8 mouse cellular contexts compared by ENCODE assay signal in the genomic region with DNA sequence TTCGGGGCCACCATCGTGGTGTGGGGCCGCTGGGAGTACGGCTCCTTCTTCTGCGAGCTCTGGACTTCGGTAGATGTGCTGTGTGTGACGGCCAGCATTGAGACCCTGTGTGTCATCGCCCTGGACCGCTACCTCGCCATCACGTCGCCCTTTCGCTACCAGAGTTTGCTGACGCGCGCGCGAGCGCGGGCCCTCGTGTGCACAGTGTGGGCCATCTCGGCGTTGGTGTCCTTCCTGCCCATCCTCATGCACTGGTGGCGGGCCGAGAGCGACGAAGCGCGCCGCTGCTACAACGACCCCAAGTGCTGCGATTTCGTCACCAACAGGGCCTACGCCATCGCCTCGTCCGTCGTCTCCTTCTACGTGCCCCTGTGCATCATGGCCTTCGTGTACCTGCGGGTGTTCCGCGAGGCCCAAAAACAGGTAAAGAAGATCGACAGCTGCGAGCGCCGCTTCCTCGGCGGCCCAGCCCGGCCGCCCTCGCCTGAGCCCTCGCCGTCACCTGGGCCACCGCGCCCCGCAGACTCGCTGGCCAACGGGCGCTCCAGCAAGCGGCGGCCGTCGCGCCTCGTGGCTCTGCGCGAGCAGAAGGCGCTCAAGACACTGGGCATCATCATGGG. TPM values are rescaled to one million over a fixed set of nuclear protein-coding genes. Genes with fewer than 3 reads are reported as not detected.
DNase-seq lines count a peak whose midpoint lies in the region; ATAC-seq and TF ChIP-seq lines count a peak whose summit lies in the region.

No protein-coding gene starts in this region.

- DNase-seq in adrenal gland, adult 2 months: peak; percentile 27
- no peak for DNase-seq in adrenal gland, postnatal 4 days (ENCODE audit: low spot score in 2 of 2)
- DNase-seq in forebrain, embryonic 11.5 days (ENCODE audit: low spot score): peak; percentile 67
- DNase-seq in hindbrain, postnatal 0 days (ENCODE audit: low spot score): peak; percentile 57
- peak; percentile 55 for DNase-seq in neural tube, embryonic 11.5 days (ENCODE audit: low spot score)
- no peak for DNase-seq in testis, postnatal 14 days (ENCODE audit: low spot score)

- H3K9me3 ChIP-seq in E14TG2a.4 (ENCODE audit: low read length): no peaks in the 10 kb centered on the region
- H3K9me3 ChIP-seq in forebrain, embryonic 11.5 days (ENCODE audit: control insufficient read depth, low read length): no peaks in the 10 kb centered on the region
- H3K9me3 ChIP-seq in hindbrain, postnatal 0 days (ENCODE audit: low read length): no peaks in the 10 kb centered on the region
- no peaks in the 10 kb centered on the region for H3K9me3 ChIP-seq in liver, embryonic 12.5 days (replicated peaks)
- H3K9me3 ChIP-seq in neural tube, embryonic 11.5 days (ENCODE audit: control insufficient read depth, low read length): no peaks in the 10 kb centered on the region

- H3K4me3 ChIP-seq in E14TG2a.4 (replicated peaks; ENCODE audit: low read length): peak overlapping the region; percentile 76
- H3K4me3 ChIP-seq in forebrain, embryonic 11.5 days (ENCODE audit: low read depth, low read length): peak overlapping the region; percentile 44
- H3K4me3 ChIP-seq in hindbrain, postnatal 0 days (ENCODE audit: low read length): peak overlapping the region; percentile 62
- peak overlapping the region; percentile 47 for H3K4me3 ChIP-seq in liver, embryonic 12.5 days
- H3K4me3 ChIP-seq in neural tube, embryonic 11.5 days (ENCODE audit: low read depth, low read length): peak overlapping the region; percentile 40

- H3K4me2 ChIP-seq in forebrain, embryonic 11.5 days (ENCODE audit: low read depth, low read length, severe bottlenecking): peak overlapping the region; percentile 81
- H3K4me2 ChIP-seq in hindbrain, postnatal 0 days (ENCODE audit: low read depth, low read length): peak overlapping the region; percentile 89
- H3K4me2 ChIP-seq in liver, embryonic 12.5 days: peak overlapping the region; percentile 65
- peak overlapping the region; percentile 80 for H3K4me2 ChIP-seq in neural tube, embryonic 11.5 days (ENCODE audit: low read depth)

- H3K4me1 ChIP-seq in E14TG2a.4 (replicated peaks; ENCODE audit: low read depth, low read length): peaks cover 24% of the 10 kb centered on the region
- H3K4me1 ChIP-seq in forebrain, embryonic 11.5 days (replicated peaks; ENCODE audit: control insufficient read depth, insufficient read depth, low read length): peaks cover 23% of the 10 kb centered on the region
- peaks cover 8% of the 10 kb centered on the region for H3K4me1 ChIP-seq in hindbrain, postnatal 0 days (ENCODE audit: insufficient read depth, low read length)
- H3K4me1 ChIP-seq in liver, embryonic 12.5 days: peaks cover 27% of the 10 kb centered on the region
- peaks cover 12% of the 10 kb centered on the region for H3K4me1 ChIP-seq in neural tube, embryonic 11.5 days (ENCODE audit: control insufficient read depth, insufficient read depth, low read length)

- no peak for TF ChIP-seq CTCF in E14TG2a.4 (conservative IDR thresholded peaks at IDR 0.05; ENCODE audit: low read length)
- TF ChIP-seq CTCF in hindbrain, postnatal 0 days (IDR thresholded peaks at IDR 0.05; ENCODE audit: low read depth): no peak

- peaks cover 80% of the 10 kb centered on the region for H3K27me3 ChIP-seq in E14TG2a.4 (ENCODE audit: insufficient read depth, low read length)
- H3K27me3 ChIP-seq in forebrain, embryonic 11.5 days (ENCODE audit: control insufficient read depth, insufficient read depth, low read length): peaks cover 65% of the 10 kb centered on the region
- peaks cover 7% of the 10 kb centered on the region for H3K27me3 ChIP-seq in hindbrain, postnatal 0 days (ENCODE audit: insufficient read depth, low read length)
- peaks cover 95% of the 10 kb centered on the region for H3K27me3 ChIP-seq in liver, embryonic 12.5 days (replicated peaks)
- H3K27me3 ChIP-seq in neural tube, embryonic 11.5 days (ENCODE audit: control insufficient read depth, insufficient read depth, low read length): peaks cover 64% of the 10 kb centered on the region

- no peak overlapping the region for H3K9ac ChIP-seq in forebrain, embryonic 11.5 days (ENCODE audit: low read length)
- H3K9ac ChIP-seq in hindbrain, postnatal 0 days (replicated peaks; ENCODE audit: low read length): peak overlapping the region; percentile 65
- no peak overlapping the region for H3K9ac ChIP-seq in liver, embryonic 12.5 days
- H3K9ac ChIP-seq in neural tube, embryonic 11.5 days (ENCODE audit: low read length): no peak overlapping the region

- ATAC-seq in forebrain, embryonic 11.5 days (replicated peaks; ENCODE audit: low FRiP score): peak; percentile 56
- peak; percentile 63 for ATAC-seq in hindbrain, postnatal 0 days
- no peak for ATAC-seq in liver, embryonic 12.5 days
- peak; percentile 38; the same call in 1 of the 2 replicates for ATAC-seq in neural tube, embryonic 11.5 days (ENCODE audit: insufficient read depth, low FRiP score, low TSS enrichment)

- WGBS in forebrain, embryonic 11.5 days: 2% methylated on average over 69 of the region's 69 CpGs
- 2% methylated on average over 69 of the region's 69 CpGs for WGBS in hindbrain, postnatal 0 days
- 4% methylated on average over 69 of the region's 69 CpGs for WGBS in liver, embryonic 12.5 days (ENCODE audit: insufficient replicate concordance)
- 2% methylated on average over 69 of the region's 69 CpGs for WGBS in neural tube, embryonic 11.5 days

- H3K27ac ChIP-seq in forebrain, embryonic 11.5 days (ENCODE audit: low read depth, low read length): no peak overlapping the region
- H3K27ac ChIP-seq in hindbrain, postnatal 0 days: peak overlapping the region; percentile 51; the same call in 1 of the 2 replicates
- no peak overlapping the region for H3K27ac ChIP-seq in liver, embryonic 12.5 days
- H3K27ac ChIP-seq in neural tube, embryonic 11.5 days (ENCODE audit: low read depth, low read length): no peak overlapping the region

- no peaks in the 10 kb centered on the region for H3K36me3 ChIP-seq in E14TG2a.4 (ENCODE audit: insufficient read depth, low read length)
- H3K36me3 ChIP-seq in forebrain, embryonic 11.5 days (ENCODE audit: control insufficient read depth, insufficient read depth, low read length): no peaks in the 10 kb centered on the region
- H3K36me3 ChIP-seq in hindbrain, postnatal 0 days (ENCODE audit: insufficient read depth, low read length): no peaks in the 10 kb centered on the region
- H3K36me3 ChIP-seq in liver, embryonic 12.5 days: no peaks in the 10 kb centered on the region
- no peaks in the 10 kb centered on the region for H3K36me3 ChIP-seq in neural tube, embryonic 11.5 days (ENCODE audit: control insufficient read depth, insufficient read depth, low read length)

RNA-seq across cellular contexts. Expression of a gene that starts 0.8 kb away (rescaled TPM):
- total RNA-seq in adrenal gland, adult 2 months (2021): 1 to 10 TPM; 2.1 to 7.5 TPM
- polyA plus RNA-seq in adrenal gland, adult 2 months (2012; rRNA removed): 9.5 and 13.9 TPM in 2 replicates
- 1 to 10 TPM; 2.8 to 2.9 TPM for total RNA-seq in adrenal gland, postnatal 4 days (2021)
- 0.17 and 0.23 TPM in 2 replicates for polyA plus RNA-seq in forebrain, embryonic 11.5 days (2014; fragmentation: Nextera tagmentation; extraction: Ambion mirVana)
- total RNA-seq in hindbrain, postnatal 0 days (2014; rRNA removed): 3.2 and 7.0 TPM in 2 replicates
- polyA plus RNA-seq in hindbrain, postnatal 0 days (2015; fragmentation: Nextera tagmentation; extraction: Ambion mirVana): 1.7 and 2.1 TPM in 2 replicates
- 0.20 and 0.24 TPM in 2 replicates for polyA plus RNA-seq in liver, embryonic 12.5 days (2016; fragmentation: Nextera tagmentation; extraction: Ambion mirVana)
- 0.20 and 0.31 TPM in 2 replicates for polyA plus RNA-seq in neural tube, embryonic 11.5 days (2014; fragmentation: Nextera tagmentation; extraction: Ambion mirVana)

Comparison
In these comparisons a context has a peak if more than half of its experiments do, and no peak if none do; other contexts are left out.
1. DNase-seq: peak in adrenal gland, adult 2 months (single experiment), forebrain, embryonic 11.5 days (single experiment), hindbrain, postnatal 0 days (single experiment) and neural tube, embryonic 11.5 days (single experiment); none in adrenal gland, postnatal 4 days (0 of 2) and testis, postnatal 14 days (single experiment).
2. Peak in every context shown above with its lines, with median percentiles within 50 percentile points of each other: H3K4me3 ChIP-seq and H3K4me2 ChIP-seq.